In genomic region chr7:123084708-123085107, GRCm38 (mm10) we compare ENCODE assay signal across 8 mouse cellular contexts. TPM values are rescaled to one million over a fixed set of nuclear protein-coding genes. Genes with fewer than 3 reads are reported as not detected.
DNase-seq lines count a peak whose midpoint lies in the region; ATAC-seq and TF ChIP-seq lines count a peak whose summit lies in the region.

No protein-coding gene starts in this region.

- peak in 1 of 2 experiments; percentile 20 for DNase-seq in heart, adult 2 months
- no peak for DNase-seq in heart, postnatal 4 days
- DNase-seq in ZHBTc4 (ENCODE audit: low read depth, low spot score), result peak; percentile 47
- peak; percentile 23 for DNase-seq in kidney, postnatal 10 days
- no peak for DNase-seq in midbrain, embryonic 10.5 days (ENCODE audit: low spot score)
- no peak for DNase-seq in stomach, postnatal 0 days (ENCODE audit: low spot score)
- no peak for DNase-seq in cerebellum, adult 11 months

- H3K4me1 ChIP-seq in heart, adult 2 months (ENCODE audit: control insufficient read depth, insufficient read depth, low read length), result no peaks in the 10 kb centered on the region
- peaks cover 23% of the 10 kb centered on the region for H3K4me1 ChIP-seq in heart, embryonic 13.5 days
- H3K4me1 ChIP-seq in midbrain, embryonic 10.5 days, result peaks cover 20% of the 10 kb centered on the region
- peaks cover 5% of the 10 kb centered on the region; the same call in 1 of the 2 replicates for H3K4me1 ChIP-seq in stomach, postnatal 0 days (replicated peaks; ENCODE audit: control insufficient read depth, insufficient read depth)

- peak overlapping the region; percentile 14; the same call in 1 of the 2 replicates for H3K4me3 ChIP-seq in heart, adult 2 months
- no peak overlapping the region for H3K4me3 ChIP-seq in heart, embryonic 13.5 days
- H3K4me3 ChIP-seq in midbrain, embryonic 10.5 days, result peak overlapping the region; percentile 38
- no peak overlapping the region for H3K4me3 ChIP-seq in stomach, postnatal 0 days (ENCODE audit: low read depth, low read length)

- H3K9ac ChIP-seq in heart, adult 2 months (ENCODE audit: low read depth, low read length), result no peak overlapping the region
- no peak overlapping the region for H3K9ac ChIP-seq in heart, embryonic 13.5 days
- no peak overlapping the region for H3K9ac ChIP-seq in stomach, postnatal 0 days (ENCODE audit: low read length)

- no peak for TF ChIP-seq POLR2A in heart, adult 2 months (IDR thresholded peaks at IDR 0.05; ENCODE audit: insufficient read depth, low read depth, low read length)

- H3K79me2 ChIP-seq in heart, adult 2 months (replicated peaks; ENCODE audit: control insufficient read depth, insufficient read depth, low read length), result no peaks in the 10 kb centered on the region

- intact Hi-C loops in heart, adult 2 months (cut with DNase I), result no loop called here

- 19% methylated on average over 13 of the region's 13 CpGs for WGBS in heart, adult 2 months
- 18% methylated on average over 13 of the region's 13 CpGs for WGBS in heart, embryonic 13.5 days
- WGBS in midbrain, embryonic 10.5 days, result 34% methylated on average over 13 of the region's 13 CpGs
- WGBS in stomach, postnatal 0 days, result 23% methylated on average over 13 of the region's 13 CpGs

- H3K27me3 ChIP-seq in heart, adult 2 months (ENCODE audit: control insufficient read depth, insufficient read depth, low read length), result no peaks in the 10 kb centered on the region
- 0 out of 2 replicates have a peak, but pooled peaks cover 3% of the 10 kb centered on the region for H3K27me3 ChIP-seq in heart, embryonic 13.5 days (replicated peaks)
- no peaks in the 10 kb centered on the region for H3K27me3 ChIP-seq in midbrain, embryonic 10.5 days (ENCODE audit: low read depth, poor library complexity, severe bottlenecking)
- H3K27me3 ChIP-seq in stomach, postnatal 0 days (ENCODE audit: control insufficient read depth, insufficient read depth, low read length), result no peaks in the 10 kb centered on the region

- no peak for TF ChIP-seq CTCF in heart, adult 2 months (IDR thresholded peaks at IDR 0.05)
- no peak for TF ChIP-seq CTCF in stomach, postnatal 0 days (IDR thresholded peaks at IDR 0.05; ENCODE audit: low read depth)

- H3K27ac ChIP-seq in heart, adult 2 months, result no peak overlapping the region
- H3K27ac ChIP-seq in heart, embryonic 13.5 days (replicated peaks), result peak overlapping the region; percentile 57
- peak overlapping the region; percentile 64 for H3K27ac ChIP-seq in midbrain, embryonic 10.5 days (replicated peaks)
- H3K27ac ChIP-seq in stomach, postnatal 0 days (replicated peaks), result no peak overlapping the region

- no peak for TF ChIP-seq EP300 in heart, adult 2 months (IDR thresholded peaks at IDR 0.05; ENCODE audit: insufficient read depth, low read depth, low read length)
- TF ChIP-seq EP300 in stomach, postnatal 0 days (optimal IDR thresholded peaks at IDR 0.05), result no peak

- no peaks in the 10 kb centered on the region for H3K36me3 ChIP-seq in heart, adult 2 months (ENCODE audit: control insufficient read depth, insufficient read depth, low read length)
- H3K36me3 ChIP-seq in heart, embryonic 13.5 days, result no peaks in the 10 kb centered on the region
- no peaks in the 10 kb centered on the region for H3K36me3 ChIP-seq in midbrain, embryonic 10.5 days
- no peaks in the 10 kb centered on the region for H3K36me3 ChIP-seq in stomach, postnatal 0 days (ENCODE audit: control insufficient read depth, insufficient read depth, low read length)

- ATAC-seq in heart, embryonic 13.5 days (ENCODE audit: extremely low read depth, insufficient number of reproducible peaks, low FRiP score, low TSS enrichment), result no peak
- no peak for ATAC-seq in stomach, postnatal 0 days (ENCODE audit: low FRiP score, low TSS enrichment)

- no peaks in the 10 kb centered on the region for H3K9me3 ChIP-seq in heart, embryonic 13.5 days
- H3K9me3 ChIP-seq in midbrain, embryonic 10.5 days (replicated peaks), result no peaks in the 10 kb centered on the region
- H3K9me3 ChIP-seq in stomach, postnatal 0 days (ENCODE audit: control insufficient read depth, low read length), result no peaks in the 10 kb centered on the region

- peak overlapping the region; percentile 60 for H3K4me2 ChIP-seq in heart, embryonic 13.5 days
- H3K4me2 ChIP-seq in stomach, postnatal 0 days (replicated peaks; ENCODE audit: low read depth), result 0 out of 2 replicates have a peak overlapping the region, but pooled peaks have one; percentile 20

RNA-seq across cellular contexts. Expression of gene Tnrc6a, which starts 39.0 kb away (rescaled TPM):
- total RNA-seq in heart, adult 2 months (2021), result 10 to 100 TPM; 22.8 to 34.2 TPM
- 24.2 and 34.4 TPM in 2 replicates for polyA plus RNA-seq in heart, adult 2 months (2012; rRNA removed)
- total RNA-seq in heart, postnatal 4 days (2021), result 10 to 100 TPM; 44.5 to 50.1 TPM
- 28.7 and 30.8 TPM in 2 replicates for polyA plus RNA-seq in heart, embryonic 13.5 days (2015; fragmentation: Nextera tagmentation; extraction: Ambion mirVana)
- polyA plus RNA-seq in midbrain, embryonic 10.5 days (2016; fragmentation: Nextera tagmentation; extraction: Ambion mirVana), result 57.2 and 58.2 TPM in 2 replicates
- polyA plus RNA-seq in stomach, postnatal 0 days (2015; fragmentation: Nextera tagmentation; extraction: Ambion mirVana), result 35.8 and 44.2 TPM in 2 replicates

Comparison
In these comparisons a context has a peak if more than half of its experiments do, and no peak if none do; other contexts are left out.
1. H3K27ac ChIP-seq: peak in heart, embryonic 13.5 days (single experiment) and midbrain, embryonic 10.5 days (single experiment); none in heart, adult 2 months (single experiment) and stomach, postnatal 0 days (single experiment).
2. H3K4me3 ChIP-seq: peak in heart, adult 2 months (single experiment) and midbrain, embryonic 10.5 days (single experiment); none in heart, embryonic 13.5 days (single experiment) and stomach, postnatal 0 days (single experiment).
3. DNase-seq: peak in ZHBTc4 (single experiment) and kidney, postnatal 10 days (single experiment); none in heart, postnatal 4 days (single experiment), midbrain, embryonic 10.5 days (single experiment), stomach, postnatal 0 days (single experiment) and cerebellum, adult 11 months (single experiment).